Mouse (Mus musculus) spleen, adult 12 weeks (tissue): Measurements from ENCODE around the gene Gramd1a.
A peak's percentile ranks its signal among the peaks of the same experiment; 100 is the strongest.

Experiments used
- DNase-seq: peaks from one replicate; pipeline ENCODE4 v3.0.0; 2022; ENCODE audit warnings: low spot score

Gene Gramd1a

DNA sequence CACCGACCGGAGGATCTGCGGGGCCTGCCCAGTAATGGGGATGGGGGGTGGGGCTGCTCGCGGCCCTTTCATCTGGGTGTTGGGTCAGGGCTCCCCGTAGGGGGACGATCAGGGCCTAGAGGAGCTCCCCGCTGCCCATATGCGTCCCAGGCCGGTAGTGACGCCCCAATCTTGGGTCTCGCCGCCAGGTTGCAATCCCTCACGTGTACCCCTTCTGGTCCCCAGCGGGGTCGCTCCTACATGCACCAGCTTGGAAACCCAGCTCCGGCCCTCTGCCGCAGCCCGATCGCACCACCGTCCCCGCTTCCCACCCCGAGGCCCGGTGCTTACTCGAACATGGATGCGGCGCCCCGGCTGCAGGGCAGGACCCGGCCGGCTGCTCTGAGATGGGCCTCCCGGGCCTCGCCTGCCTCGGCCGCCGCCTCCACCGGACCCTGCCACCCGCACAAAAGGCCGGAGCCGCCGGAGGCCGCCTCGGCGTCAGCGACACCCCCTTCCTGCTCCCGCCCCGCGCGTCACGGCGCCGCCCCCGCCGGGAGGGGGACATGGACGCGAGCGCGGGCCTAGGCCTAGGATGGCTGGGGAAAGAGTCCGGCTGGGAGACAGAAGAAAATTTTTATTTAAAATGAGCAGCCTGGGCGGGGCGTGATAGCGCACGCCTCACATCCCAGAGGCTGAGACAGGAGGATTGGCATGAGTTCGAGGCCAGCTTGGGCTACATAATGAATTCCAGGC, 5.0 kb downstream of the Gramd1a start:
- DNase-seq: peak; percentile 63

DNA sequence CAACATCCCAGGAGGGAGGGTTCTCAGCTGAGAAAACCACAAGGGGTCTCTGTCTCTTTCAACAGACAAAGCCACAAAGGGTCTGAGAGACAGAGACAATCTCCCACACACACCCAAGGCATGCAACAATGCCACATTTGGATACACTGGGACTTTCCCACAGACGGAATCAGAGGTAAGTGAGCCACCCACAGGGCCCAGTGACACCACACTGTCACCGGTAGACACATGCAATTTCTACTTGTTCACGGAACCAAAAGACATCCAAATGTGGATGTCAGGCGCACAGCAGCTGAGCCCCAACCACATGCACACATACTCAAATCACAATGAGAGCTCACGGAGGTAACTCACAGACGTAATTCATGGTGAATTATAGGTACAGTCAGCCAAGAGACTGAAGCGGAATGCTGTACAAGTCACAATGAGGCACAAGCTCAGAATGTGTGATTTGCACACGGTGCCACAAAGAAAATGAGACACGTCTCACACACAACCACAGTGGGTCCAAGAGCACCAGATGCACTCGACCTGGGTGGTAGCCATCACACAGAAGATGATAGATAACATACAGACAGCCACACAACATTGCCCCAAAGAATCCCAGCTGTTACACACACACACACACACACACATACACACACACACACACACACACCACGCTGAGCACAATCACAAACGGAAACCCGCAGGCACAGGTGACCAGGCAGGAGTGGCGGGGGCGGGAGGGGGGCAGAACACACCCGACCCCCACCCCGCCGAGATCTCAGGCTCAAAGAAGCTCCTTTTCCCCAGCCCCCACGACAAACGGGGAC, 5.7 kb downstream of the Gramd1a start:
- no peak for DNase-seq

- DNase-seq: no peak
Observed at GRCm38 (mm10) chr7:31149271-31149670, 6.4 kb downstream of the Gramd1a start.

GRCm38 (mm10) chr7:31148756-31149155, 6.9 kb downstream of the Gramd1a start:
- peak; percentile 27 for DNase-seq

DNA sequence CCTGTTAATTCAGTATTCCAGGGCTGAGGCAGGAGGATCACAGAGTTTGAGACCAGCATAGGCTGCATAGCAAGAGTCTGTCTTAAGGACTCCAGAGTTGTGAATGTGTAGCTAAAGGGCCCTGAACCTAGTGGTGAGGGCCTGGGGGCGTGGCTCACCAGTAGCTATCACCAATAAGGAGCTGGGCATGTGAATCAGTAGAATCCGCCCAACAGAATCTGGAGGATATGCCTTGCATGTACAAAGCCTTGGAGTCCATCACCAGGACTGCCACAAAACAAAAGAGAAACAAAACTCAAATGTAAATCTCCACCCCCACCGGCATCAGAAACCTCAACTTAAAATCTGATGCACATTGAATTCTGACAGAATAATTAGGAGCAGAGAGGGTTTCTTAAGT, 7.6 kb downstream of the Gramd1a start:
- DNase-seq: no peak

GRCm38 (mm10) chr7:31145596-31146160, 10.0 kb downstream of the Gramd1a start:
- no peak for DNase-seq

DNA sequence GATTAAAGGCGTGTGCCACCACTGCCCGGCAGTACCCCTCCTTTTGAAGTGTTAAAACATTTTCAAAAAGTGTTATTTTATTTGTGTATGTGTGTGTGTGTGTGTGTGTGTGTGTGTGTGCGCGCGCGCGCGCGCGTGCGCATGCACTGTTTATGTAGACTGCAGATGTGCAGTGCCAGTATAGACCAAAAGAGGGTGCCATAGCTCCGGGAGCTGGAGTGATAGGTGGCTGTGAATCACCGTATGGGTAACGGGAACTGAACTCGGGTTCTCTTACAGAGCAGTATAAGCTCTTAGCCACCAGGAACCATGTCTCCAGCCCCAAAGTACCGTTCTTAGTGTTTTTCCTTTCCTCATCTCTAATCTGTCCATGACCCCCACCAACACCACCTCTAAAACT, 10.8 kb downstream of the Gramd1a start:
- DNase-seq: no peak

- DNase-seq: no peak
Observed at GRCm38 (mm10) chr7:31140941-31141340, 14.8 kb downstream of the Gramd1a start.

GRCm38 (mm10) chr7:31140302-31140701, 15.4 kb downstream of the Gramd1a start:
- DNase-seq: no peak

- no peak for DNase-seq
Observed at GRCm38 (mm10) chr7:31139765-31140164, 15.9 kb downstream of the Gramd1a start.

DNA sequence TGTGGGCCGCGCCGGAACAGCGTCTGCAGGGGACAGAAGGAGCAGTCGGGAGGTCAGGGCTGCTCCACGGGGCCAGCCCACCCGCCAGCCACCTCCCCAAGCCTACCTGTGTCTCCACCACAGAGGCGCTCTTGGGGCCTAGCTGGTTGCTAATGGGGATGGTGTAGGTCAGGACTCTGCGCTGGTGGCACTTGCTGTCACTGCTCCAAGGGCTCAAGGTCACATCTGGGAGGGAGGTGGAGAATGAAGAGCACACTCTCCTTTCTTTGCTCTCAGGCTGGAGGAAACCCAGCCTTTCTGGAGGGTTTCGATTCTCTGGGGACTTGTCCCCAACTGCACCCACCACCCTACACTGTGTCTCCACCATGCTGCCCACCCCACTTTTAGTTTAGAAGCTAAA, 20.0 kb downstream of the Gramd1a start:
- no peak for DNase-seq

DNA sequence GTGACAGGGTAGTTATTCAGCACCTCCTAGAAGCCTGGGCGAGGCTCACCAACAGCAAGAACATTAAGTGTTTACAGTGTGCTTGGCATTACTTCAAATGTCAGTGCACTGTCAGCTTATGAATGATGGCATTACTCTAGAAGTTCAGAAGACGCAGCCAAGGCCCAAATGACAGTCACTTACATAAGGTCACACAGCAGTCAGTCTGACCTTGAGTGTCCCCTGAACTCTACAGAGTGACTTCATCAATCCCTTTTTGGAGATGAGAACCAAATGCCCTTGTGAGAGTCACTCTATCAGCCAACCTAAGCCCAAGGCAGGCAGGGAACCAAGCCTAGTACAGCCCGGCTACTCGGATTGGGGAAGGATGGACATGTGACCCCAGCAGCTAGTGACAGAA, 23.8 kb downstream of the Gramd1a start:
- DNase-seq: no peak

DNA sequence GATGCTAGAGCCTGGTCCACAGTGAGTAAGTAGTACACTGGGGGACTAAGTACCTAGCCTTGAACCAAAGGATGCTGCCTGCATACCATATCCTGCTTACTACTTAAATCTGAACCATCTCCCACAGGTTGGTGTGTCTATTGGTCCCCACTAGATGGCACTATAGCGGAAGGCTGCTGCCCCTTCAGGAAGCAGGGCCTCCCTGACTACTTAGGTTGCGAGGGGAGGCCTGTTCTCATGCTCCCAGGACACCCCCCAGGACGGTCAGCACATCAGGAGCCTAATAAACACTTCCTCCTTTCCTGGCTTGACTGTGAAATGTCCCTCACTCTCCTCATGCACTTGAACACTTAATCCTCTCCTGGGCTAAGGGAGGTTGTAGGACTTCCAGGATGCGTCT, 24.9 kb downstream of the Gramd1a start:
- no peak for DNase-seq

GRCm38 (mm10) chr7:31130197-31130596, 25.5 kb downstream of the Gramd1a start:
- no peak for DNase-seq

DNA sequence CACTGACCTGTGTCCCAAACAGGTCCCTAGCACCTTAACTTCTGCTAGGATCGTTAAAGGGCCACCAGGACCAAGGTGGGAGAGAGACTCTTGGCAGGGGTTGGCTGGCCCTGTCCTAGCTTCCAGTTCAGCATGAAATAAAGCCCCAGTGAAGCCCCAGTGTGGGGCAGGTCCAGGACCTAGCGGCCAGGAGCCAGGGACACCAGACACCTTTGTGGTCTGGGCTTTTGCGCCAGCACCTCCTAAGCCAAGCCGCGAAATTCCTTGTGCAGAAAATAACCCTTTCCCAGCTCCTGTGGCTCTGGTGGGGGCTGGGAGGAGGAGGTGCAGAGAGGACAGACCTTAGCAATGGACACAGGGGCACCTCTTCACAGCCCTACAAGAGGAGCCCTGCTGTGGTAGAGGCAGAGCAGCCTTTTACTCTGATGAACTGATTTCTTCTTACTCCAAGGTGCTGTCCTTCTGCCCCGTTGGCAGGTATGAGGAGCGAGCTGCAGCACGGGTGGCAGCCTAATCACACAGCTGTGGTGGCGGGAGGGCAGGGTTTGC, 27.5 kb downstream of the Gramd1a start:
- DNase-seq: no peak

GRCm38 (mm10) chr7:31126851-31127724, 28.6 kb downstream of the Gramd1a start, which contains the start of gene Scn1b:
Scn1b (minus strand) TSS chr7:31127003.
- DNase-seq: no peak

DNA sequence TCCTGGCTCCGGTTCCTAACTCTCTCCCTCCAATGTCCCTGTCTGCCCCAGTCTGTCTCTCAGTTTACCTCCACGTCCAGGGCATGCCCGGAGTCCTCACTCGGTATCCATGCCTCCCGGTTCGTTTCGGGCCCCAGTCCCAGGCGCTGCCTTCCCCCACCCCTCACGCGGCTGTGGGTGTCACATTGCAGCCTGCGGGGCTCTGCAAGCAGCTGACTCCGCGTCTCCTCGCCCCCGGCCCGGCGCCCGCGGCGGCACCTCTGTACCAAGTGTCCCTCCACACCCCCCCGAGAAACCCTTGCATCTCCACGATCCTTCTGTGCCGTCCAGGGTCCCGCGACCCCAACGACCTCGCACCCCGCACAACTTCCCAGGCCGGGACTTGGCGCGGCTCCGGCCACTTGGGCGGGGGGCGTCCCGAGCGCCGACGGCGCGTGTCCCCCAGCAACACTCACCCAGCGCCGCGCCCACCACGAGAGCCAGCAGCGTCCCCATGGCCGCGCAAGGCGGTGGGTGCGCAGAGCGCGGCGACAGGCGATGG, 29.4 kb downstream of the Gramd1a start:
- no peak for DNase-seq

DNA sequence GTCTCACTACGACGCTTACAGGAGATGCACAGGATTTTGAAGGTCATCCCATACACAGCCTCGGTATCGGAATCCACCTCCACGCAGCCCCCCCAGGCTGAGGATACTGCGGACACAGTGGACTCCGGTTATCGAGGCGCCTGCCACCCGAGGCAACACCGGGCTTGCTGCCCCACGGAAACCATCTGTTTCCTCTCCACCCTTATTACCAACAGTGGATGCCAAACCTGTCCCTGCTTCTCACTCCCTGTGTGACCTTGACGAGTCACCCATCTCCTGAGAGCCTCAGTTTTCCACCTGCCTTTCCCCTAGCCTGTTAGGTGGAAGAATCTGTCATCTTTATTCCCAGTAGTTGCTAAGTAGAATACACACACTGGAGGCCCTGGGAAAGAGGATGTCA, 30.6 kb downstream of the Gramd1a start:
- no peak for DNase-seq

- DNase-seq: no peak
Observed at GRCm38 (mm10) chr7:31124381-31124780, 31.3 kb downstream of the Gramd1a start.

DNA sequence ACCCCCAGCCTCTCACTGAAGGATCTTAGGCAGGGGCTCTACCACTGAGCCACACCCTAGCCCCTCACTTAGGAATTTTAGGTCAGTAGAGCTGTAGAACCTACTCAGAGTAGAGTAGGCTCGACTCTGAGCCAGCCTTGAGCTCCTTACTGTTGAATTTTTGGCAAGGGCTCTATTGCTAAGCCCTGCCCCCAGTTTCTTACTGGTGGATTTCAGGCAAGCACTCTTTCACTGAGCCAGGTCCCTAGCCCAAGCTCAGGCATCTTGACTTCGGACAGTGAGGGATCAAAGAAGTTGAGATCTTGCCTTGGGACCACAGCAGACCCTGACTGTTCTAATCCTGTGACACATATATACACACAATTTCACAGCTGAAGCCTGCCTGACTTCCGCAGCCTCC, 32.0 kb downstream of the Gramd1a start:
- no peak for DNase-seq
